Mouse (Mus musculus) midbrain, postnatal 0 days (tissue): ENCODE data around the gene Ubl5. TPM values are rescaled to one million over a fixed set of nuclear protein-coding genes. Genes with fewer than 3 reads are reported as not detected.

Experiments used
- ATAC-seq: fragments of 200-750 bp; cut with Nextera tagmentation; 2 replicates; pipeline ENCODE4 v1.8.0; 2017; ENCODE audit warnings: moderate number of reproducible peaks, mild to moderate bottlenecking, moderate TSS enrichment, moderate library complexity; ENCODE audit not compliant: low FRiP score
- DNase-seq: peaks from one replicate; pipeline ENCODE4 v3.0.0-alpha.2; 2015; ENCODE audit warnings: low spot score
- H3K27ac ChIP-seq: fragments of 300-500 bp; sonication (generic); 2 replicates; pipeline ENCODE4 v1.5.1; 2014; ENCODE audit warnings: low read depth, mild to moderate bottlenecking, low read length, mixed read lengths
- H3K27me3 ChIP-seq: fragments of 300-500 bp; sonication (generic); 2 replicates; pipeline ENCODE4 v1.6.1; 2014; ENCODE audit warnings: low read length, control low read depth, mixed read lengths; ENCODE audit not compliant: insufficient read depth
- H3K36me3 ChIP-seq: fragments of 300-500 bp; sonication (generic); 2 replicates; pipeline ENCODE4 v1.6.1; 2014; ENCODE audit warnings: low read length, control low read depth, mixed read lengths; ENCODE audit not compliant: insufficient read depth
- H3K4me1 ChIP-seq: fragments of 300-500 bp; sonication (generic); 2 replicates; pipeline ENCODE4 v1.6.1; 2014; ENCODE audit warnings: mild to moderate bottlenecking, control low read depth, antibody characterized with exemption, low read length, mixed read lengths; ENCODE audit not compliant: insufficient read depth
- H3K4me2 ChIP-seq: fragments of 300-500 bp; sonication (generic); 2 replicates; pipeline ENCODE4 v1.6.1; 2014; ENCODE audit warnings: low read depth, mild to moderate bottlenecking, low read length, mixed read lengths; ENCODE audit not compliant: poor library complexity, severe bottlenecking
- H3K4me3 ChIP-seq: fragments of 300-500 bp; sonication (generic); 2 replicates; pipeline ENCODE4 v1.5.1; 2014; ENCODE audit warnings: low read depth, mild to moderate bottlenecking, low read length, moderate library complexity
- H3K9ac ChIP-seq: fragments of 300-500 bp; sonication (generic); replicated peaks from 2 replicates; pipeline ENCODE4 v1.6.1; 2014; ENCODE audit warnings: mild to moderate bottlenecking, low read length, moderate library complexity, mixed read lengths; ENCODE audit not compliant: poor library complexity, severe bottlenecking
- H3K9me3 ChIP-seq: fragments of 300-500 bp; sonication (generic); 2 replicates; pipeline ENCODE4 v1.6.1; 2016; ENCODE audit warnings: low read length, control low read depth
- CTCF ChIP-seq: IDR thresholded peaks from 2 replicates; pipeline ENCODE4 v1.5.1; 2016; ENCODE audit warnings: antibody characterized with exemption, mild to moderate bottlenecking
- WGBS: fragments of 180-500 bp; shearing (Covaris S2); extraction: QIAGEN DNeasy Blood & Tissue Kit; methylation state at CpG from one replicate; pipeline ENCODE4 v1.1.7; 2014; 5-methylcytosine and 5-hydroxymethylcytosine counted together
- polyA plus RNA-seq: library from polyadenylated mRNA; unstranded; fragments of >200 nt; fragmentation: Nextera tagmentation; extraction: Ambion mirVana; gene quantifications from 2 replicates; pipeline ENCODE4 v1.2.1, GENCODE M21; 2015
- total RNA-seq: library from RNA; depleted of rRNA; stranded (reverse); fragments of >200 nt; gene quantifications from 2 replicates; pipeline ENCODE4 v1.2.3, GENCODE M21; 2014

Ubl5 gene
- total and polyA plus RNA-seq, 2 experiments from 2014 or later: 253 to 531 TPM

GRCm38 (mm10) chr9:20668065-20668464, 25.4 kb downstream of the Ubl5 start:
- WGBS: 92% methylated on average over 22 of the region's 22 CpGs
- Histone ChIP-seq H3K9ac (no peak overlapping the region), H3K4me2 (no peak overlapping the region), H3K36me3 (peaks cover 40% of the 10 kb centered on the region), H3K27ac (no peak overlapping the region), H3K27me3 (no peaks in the 10 kb centered on the region), H3K4me1 (peaks cover 2% of the 10 kb centered on the region; the same call in 1 of the 2 replicates), H3K9me3 (no peaks in the 10 kb centered on the region), H3K4me3 (no peak overlapping the region)
- ATAC-seq (no peak), DNase-seq (no peak)
- TF ChIP-seq CTCF: no peak

GRCm38 (mm10) chr9:20672047-20672446, 29.4 kb downstream of the Ubl5 start:
- no peaks in the 10 kb centered on the region for H3K27me3 ChIP-seq
- no peaks in the 10 kb centered on the region for H3K4me1 ChIP-seq
- no peak for TF ChIP-seq CTCF
- H3K36me3 ChIP-seq: peaks cover 37% of the 10 kb centered on the region
- H3K4me3 ChIP-seq: no peak overlapping the region
- DNase-seq (no peak), ATAC-seq (no peak)
- H3K9me3 ChIP-seq: no peaks in the 10 kb centered on the region
- no peak overlapping the region for H3K27ac ChIP-seq
- no peak overlapping the region for H3K9ac ChIP-seq
- no peak overlapping the region for H3K4me2 ChIP-seq
- 83% methylated on average over 16 of the region's 16 CpGs for WGBS

GRCm38 (mm10) chr9:20677892-20678291, 35.2 kb downstream of the Ubl5 start:
- ATAC-seq (no peak), DNase-seq (no peak)
- no peak for TF ChIP-seq CTCF
- WGBS: 95% methylated on average over 12 of the region's 12 CpGs
- H3K27me3 ChIP-seq: no peaks in the 10 kb centered on the region
- no peaks in the 10 kb centered on the region for H3K9me3 ChIP-seq
- H3K36me3 ChIP-seq: peaks cover 16% of the 10 kb centered on the region
- no peak overlapping the region for H3K27ac ChIP-seq
- no peak overlapping the region for H3K4me2 ChIP-seq
- H3K4me3 ChIP-seq: no peak overlapping the region
- no peak overlapping the region for H3K9ac ChIP-seq
- H3K4me1 ChIP-seq: no peaks in the 10 kb centered on the region

DNA sequence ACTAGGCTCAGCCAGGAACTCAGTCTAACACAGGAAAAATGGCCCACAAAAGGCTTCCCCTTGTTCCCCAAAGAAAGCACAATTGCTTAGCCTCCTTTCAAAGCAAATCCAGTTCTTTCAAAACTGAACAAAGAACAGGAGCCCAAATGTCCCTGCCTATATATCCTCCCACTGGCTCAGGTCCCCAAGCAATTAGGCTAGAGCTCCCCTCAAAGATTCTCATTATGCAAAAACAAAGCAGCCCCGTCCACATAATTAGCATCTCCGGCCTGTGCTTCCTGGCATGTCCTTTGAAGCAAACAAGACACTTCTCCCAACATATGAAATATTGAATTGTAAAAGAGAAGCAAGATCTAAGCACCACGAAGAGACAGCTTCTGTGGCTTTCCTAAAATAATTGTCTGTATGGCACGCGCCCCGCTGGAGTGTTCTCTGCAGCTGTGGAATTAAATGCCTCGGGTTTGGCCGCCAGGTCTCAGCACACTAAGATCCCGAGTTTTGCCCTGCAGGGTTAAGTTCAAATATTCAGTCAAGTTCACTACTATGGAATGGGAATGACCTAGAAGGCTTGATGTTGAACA, 37.8 kb downstream of the Ubl5 start:
- Histone ChIP-seq H3K4me3 (no peak overlapping the region), H3K27me3 (no peaks in the 10 kb centered on the region), H3K4me2 (no peak overlapping the region), H3K27ac (no peak overlapping the region), H3K9me3 (no peaks in the 10 kb centered on the region), H3K36me3 (0 out of 2 replicates have a peak, but pooled peaks cover 5% of the 10 kb centered on the region), H3K9ac (no peak overlapping the region), H3K4me1 (no peaks in the 10 kb centered on the region)
- WGBS: 41% methylated on average over 9 of the region's 9 CpGs
- DNase-seq (no peak), ATAC-seq (no peak)
- TF ChIP-seq CTCF: no peak

DNA sequence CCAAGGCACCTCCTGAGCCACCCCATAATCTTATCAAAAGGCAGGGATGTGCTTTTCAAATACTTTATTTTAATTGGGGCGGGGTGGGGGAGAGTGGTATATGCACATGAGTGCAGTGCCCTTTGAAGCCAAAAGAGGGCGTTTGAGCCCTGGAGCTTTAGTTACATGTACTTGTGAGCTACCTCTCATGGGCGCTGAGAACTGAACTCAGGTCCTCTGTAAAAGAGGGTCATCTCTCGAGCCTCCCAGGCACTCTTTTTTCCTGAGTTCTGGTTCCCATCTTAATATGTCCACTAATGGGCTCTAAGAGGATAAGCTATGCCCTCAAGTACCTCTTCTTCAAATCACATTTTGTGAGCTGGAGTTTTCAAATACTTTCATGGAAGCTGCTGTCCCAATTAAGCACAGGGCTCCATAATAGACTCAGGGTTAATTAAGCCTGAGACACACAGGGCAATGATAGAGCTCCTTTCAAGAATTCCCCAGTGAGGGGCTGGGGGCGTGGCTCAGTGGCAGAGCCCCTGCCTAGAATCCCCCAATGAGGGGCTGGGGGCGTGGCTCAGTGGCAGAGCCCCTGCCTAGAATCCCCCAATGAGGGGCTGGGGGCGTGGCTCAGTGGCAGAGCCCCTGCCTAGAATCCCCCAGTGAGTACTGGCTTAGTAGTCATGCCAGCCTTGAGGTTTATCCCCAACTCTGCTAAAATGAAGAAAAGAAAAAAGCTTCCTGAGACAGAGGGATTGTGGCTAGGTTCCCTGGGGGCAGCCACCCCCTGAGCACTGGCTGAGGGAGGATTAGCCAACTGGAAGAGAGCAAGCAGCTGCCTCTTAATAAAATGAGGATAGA, 39.1 kb downstream of the Ubl5 start:
- WGBS: 44% methylated on average over 6 of the region's 7 CpGs
- peak; percentile 57; the same call in 1 of the 2 replicates for ATAC-seq

GRCm38 (mm10) chr9:20682389-20682722, 39.7 kb downstream of the Ubl5 start:
- Histone ChIP-seq H3K4me1 (no peaks in the 10 kb centered on the region), H3K27ac (no peak overlapping the region), H3K4me2 (no peak overlapping the region), H3K4me3 (no peak overlapping the region), H3K9ac (no peak overlapping the region), H3K9me3 (no peaks in the 10 kb centered on the region), H3K27me3 (no peaks in the 10 kb centered on the region), H3K36me3 (no peaks in the 10 kb centered on the region)
- ATAC-seq (no peak), DNase-seq (no peak)
- 29% methylated on average over 2 of the region's 2 CpGs for WGBS
- TF ChIP-seq CTCF: no peak

More for the DNA sequence above, 39.1 kb downstream of the Ubl5 start:
- no peak overlapping the region for H3K27ac ChIP-seq
- no peak overlapping the region for H3K4me3 ChIP-seq
- no peaks in the 10 kb centered on the region for H3K27me3 ChIP-seq
- H3K9ac ChIP-seq: no peak overlapping the region
- no peak overlapping the region for H3K4me2 ChIP-seq
- peak; percentile 39 for DNase-seq
- H3K4me1 ChIP-seq: no peaks in the 10 kb centered on the region
- H3K36me3 ChIP-seq: 0 out of 2 replicates have a peak, but pooled peaks cover 3% of the 10 kb centered on the region
- TF ChIP-seq CTCF: no peak
- no peaks in the 10 kb centered on the region for H3K9me3 ChIP-seq
